Mouse (Mus musculus): ENCODE measurements around the gene Gata1.

- no peak for TF ChIP-seq CTCF (IDR thresholded peaks at IDR 0.05; ENCODE audit: low read depth, low read length)
- TF ChIP-seq POLR2AphosphoS5 (IDR thresholded peaks at IDR 0.05; ENCODE audit: insufficient replicate concordance, low read depth, low read length), result no peak
- no peak for TF ChIP-seq TAL1 (conservative IDR thresholded peaks at IDR 0.05; ENCODE audit: low read depth, low read length)
- no peak for TF ChIP-seq GATA1 (IDR thresholded peaks at IDR 0.05; ENCODE audit: borderline replicate concordance, low read length)
Measured at GRCm38 (mm10) chrX:7936874-7937273, 41.0 kb downstream of the Gata1 start.

Measured in G1E (cell line).